Mouse (Mus musculus) bone marrow macrophage, adult 2 months (primary cell): ENCODE data around the gene Tor4a.

Experiments
- CTCF ChIP-seq: IDR thresholded peaks from 2 replicates; pipeline ENCODE4 v1.5.1; 2012; ENCODE audit warnings: low read depth, mild to moderate bottlenecking, low read length, moderate library complexity
- POLR2A ChIP-seq: IDR thresholded peaks from 2 replicates; pipeline ENCODE4 v1.6.1; 2012; ENCODE audit warnings: mild to moderate bottlenecking, low read depth, low read length, borderline replicate concordance

GRCm38 (mm10) chr2:25175690-25176078 lies 21.0 kb downstream of the Tor4a start:
- TF ChIP-seq POLR2A (no peak), CTCF (no peak)
